ENCODE assay signal across 9 mouse cellular contexts in genomic region chr1:168287843-168288591, GRCm38 (mm10).
DNase-seq lines count a peak whose midpoint lies in the region; ATAC-seq lines count a peak whose summit lies in the region.
"Had no signal": no experiment of that assay in that cellular context is flagged by ENCODE, and none has a peak within 500 bp of the region (broad histone marks: within the 10 kb centered on the region; RNA-seq: fewer than 3 reads in every experiment).

No protein-coding gene starts in this region.

- 2% methylated on average over 23 of the region's 23 CpGs for WGBS in heart, embryonic 14.5 days
- WGBS in lung, embryonic 16.5 days: 29% methylated on average over 23 of the region's 23 CpGs

- H3K27me3 ChIP-seq in heart, embryonic 14.5 days (ENCODE audit: control insufficient read depth, insufficient read depth, low read length): no peaks in the 10 kb centered on the region
- no peaks in the 10 kb centered on the region for H3K27me3 ChIP-seq in lung, embryonic 16.5 days (ENCODE audit: control insufficient read depth, insufficient read depth, low read depth, low read length)
- H3K27me3 ChIP-seq: Patski had no signal

- peaks cover 52 to 92% of the 10 kb centered on the region in 2 experiments for H3K4me1 ChIP-seq in heart, embryonic 14.5 days (ENCODE audit: control insufficient read depth in 2 of 2, insufficient read depth in 2 of 2, low read length in 2 of 2)
- H3K4me1 ChIP-seq in lung, embryonic 16.5 days (replicated peaks; ENCODE audit: control insufficient read depth, insufficient read depth, low read length): peaks cover 65% of the 10 kb centered on the region

- H3K4me3 ChIP-seq in heart, embryonic 14.5 days (ENCODE audit: control insufficient read depth in 1 of 2, insufficient read depth in 1 of 2, low read depth in 1 of 2, low read length in 2 of 2): peak overlapping the region in 1 of 2 experiments; percentile 11; a peak in 1 of 4 replicates
- H3K4me3 ChIP-seq in lung, embryonic 16.5 days (ENCODE audit: low read length): no peak overlapping the region

- H3K4me2 ChIP-seq in heart, embryonic 14.5 days (ENCODE audit: low read length): peak overlapping the region; percentile 57
- no peak overlapping the region for H3K4me2 ChIP-seq in lung, embryonic 16.5 days (ENCODE audit: low read depth, low read length)

- no peaks in the 10 kb centered on the region for H3K36me3 ChIP-seq in heart, embryonic 14.5 days (ENCODE audit: control insufficient read depth, insufficient read depth, low read length)
- no peaks in the 10 kb centered on the region for H3K36me3 ChIP-seq in lung, embryonic 16.5 days (ENCODE audit: control insufficient read depth, insufficient read depth, low read length)

- peak overlapping the region; percentile 90 to 93 for H3K27ac ChIP-seq in heart, embryonic 14.5 days (replicated peaks in 1 of 2; ENCODE audit: control insufficient read depth in 1 of 2, insufficient read depth in 1 of 2, low read depth in 2 of 2, low read length in 2 of 2)
- peak overlapping the region; percentile 53 for H3K27ac ChIP-seq in lung, embryonic 16.5 days (ENCODE audit: low read length)

- H3K9ac ChIP-seq in heart, embryonic 14.5 days (ENCODE audit: low read length): peak overlapping the region; percentile 49
- H3K9ac ChIP-seq in lung, embryonic 16.5 days (ENCODE audit: low read length): 0 out of 2 replicates have a peak overlapping the region, but pooled peaks have one; percentile 4

- ATAC-seq in erythroid progenitor cell, adult 5-6 weeks (replicated peaks; ENCODE audit: low FRiP score, poor library complexity, severe bottlenecking): peak; percentile 80
- peak; percentile 83 for ATAC-seq in heart, embryonic 14.5 days (ENCODE audit: insufficient number of reproducible peaks, insufficient read depth, low FRiP score, low read depth)
- peak; percentile 36 for ATAC-seq in lung, embryonic 16.5 days (ENCODE audit: low read depth)
- ATAC-seq: Patski had no signal

- DNase-seq in urinary bladder, postnatal 14 days (ENCODE audit: low spot score): peak; percentile 35
- DNase-seq in urinary bladder, postnatal 10 days (ENCODE audit: low spot score): no peak
- peak; percentile 42 for DNase-seq in layer of hippocampus, adult 9-11 months
- DNase-seq in retina, postnatal 1 day: peak; percentile 60
- no peak for DNase-seq in urinary bladder, postnatal 25 days (ENCODE audit: low spot score)

- no peaks in the 10 kb centered on the region for H3K9me3 ChIP-seq in heart, embryonic 14.5 days (ENCODE audit: control insufficient read depth, low read length)
- no peaks in the 10 kb centered on the region for H3K9me3 ChIP-seq in lung, embryonic 16.5 days (ENCODE audit: control insufficient read depth, low read length)

Comparison
In these comparisons a context has a peak if more than half of its experiments do, and no peak if none do; other contexts are left out.
1. DNase-seq: peak in urinary bladder, postnatal 14 days (single experiment), layer of hippocampus, adult 9-11 months (single experiment) and retina, postnatal 1 day (single experiment); none in urinary bladder, postnatal 10 days (single experiment) and urinary bladder, postnatal 25 days (single experiment).
2. Peak in every context shown above with its lines, with median percentiles within 50 percentile points of each other: ATAC-seq.